Mouse (Mus musculus): ENCODE measurements around the gene Fam122c. TPM values are rescaled to one million over a fixed set of nuclear protein-coding genes. Genes with fewer than 3 reads are reported as not detected.

Gene Fam122c
- total and polyA plus RNA-seq, 2 experiments, result not detected

- H3K27me3 ChIP-seq (ENCODE audit: control insufficient read depth, insufficient read depth, low read length), result no peaks in the 10 kb centered on the region
- no peak for DNase-seq (ENCODE audit: extremely low read depth, low read depth, low spot score)
- no peak for TF ChIP-seq POLR2A (IDR thresholded peaks at IDR 0.05; ENCODE audit: extremely low read depth, insufficient read depth, low read length)
- TF ChIP-seq CTCF (IDR thresholded peaks at IDR 0.05; ENCODE audit: low read depth, low read length), result no peak
- H3K4me3 ChIP-seq (ENCODE audit: insufficient read depth, low read depth, low read length), result no peak overlapping the region
- H3K36me3 ChIP-seq (ENCODE audit: control insufficient read depth, insufficient read depth, low read length), result no peaks in the 10 kb centered on the region
- H3K4me1 ChIP-seq (ENCODE audit: control insufficient read depth, insufficient read depth, low read length), result no peaks in the 10 kb centered on the region
- no peak overlapping the region for H3K9ac ChIP-seq (ENCODE audit: low read depth, low read length)
- WGBS, result 72% methylated on average over 5 of the region's 5 CpGs
- no peak overlapping the region for H3K27ac ChIP-seq (replicated peaks; ENCODE audit: insufficient read depth, low read depth, low read length)
- no peaks in the 10 kb centered on the region for H3K79me2 ChIP-seq (ENCODE audit: control insufficient read depth, insufficient read depth, low read length)
These were observed 14.7 kb downstream of the Fam122c start for GRCm38 (mm10) chrX:53287924-53288323.

DNA sequence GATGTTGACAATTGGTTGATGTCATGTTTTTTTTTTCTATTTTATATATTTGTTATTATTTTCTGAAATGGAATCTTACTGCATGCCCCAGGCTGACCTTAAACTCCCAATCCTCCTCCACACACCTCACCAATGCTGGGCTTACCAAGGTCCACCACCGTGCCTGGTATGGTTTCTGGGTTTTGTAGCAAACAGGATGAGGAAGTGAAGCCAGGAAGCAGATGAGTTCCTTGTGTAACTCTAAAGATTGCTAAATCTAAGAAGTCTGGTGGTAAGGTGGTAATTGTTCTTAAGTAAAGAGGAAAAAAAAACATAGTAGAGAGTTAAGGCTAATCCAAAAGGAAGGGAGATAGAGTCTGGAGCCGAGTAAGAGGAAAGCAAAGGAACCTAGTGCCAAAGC lies 47.3 kb downstream of the Fam122c start:
- H3K27me3 ChIP-seq (ENCODE audit: control insufficient read depth, insufficient read depth, low read length), result no peaks in the 10 kb centered on the region
- H3K4me3 ChIP-seq (ENCODE audit: insufficient read depth, low read depth, low read length), result no peak overlapping the region
- H3K9ac ChIP-seq (ENCODE audit: low read depth, low read length), result no peak overlapping the region
- TF ChIP-seq CTCF (IDR thresholded peaks at IDR 0.05; ENCODE audit: low read depth, low read length) (no peak), POLR2A (IDR thresholded peaks at IDR 0.05; ENCODE audit: extremely low read depth, insufficient read depth, low read length) (no peak)
- no peaks in the 10 kb centered on the region for H3K79me2 ChIP-seq (ENCODE audit: control insufficient read depth, insufficient read depth, low read length)
- no peak for DNase-seq (ENCODE audit: extremely low read depth, low read depth, low spot score)
- H3K36me3 ChIP-seq (ENCODE audit: control insufficient read depth, insufficient read depth, low read length), result no peaks in the 10 kb centered on the region
- WGBS, result 56% methylated on average over 2 of the region's 2 CpGs
- no peaks in the 10 kb centered on the region for H3K4me1 ChIP-seq (ENCODE audit: control insufficient read depth, insufficient read depth, low read length)
- no peak overlapping the region for H3K27ac ChIP-seq (replicated peaks; ENCODE audit: insufficient read depth, low read depth, low read length)

- 76% methylated on average over 4 of the region's 4 CpGs for WGBS
These were observed 47.9 kb downstream of the Fam122c start for GRCm38 (mm10) chrX:53321111-53321510.

GRCm38 (mm10) chrX:53330396-53330795 lies 57.2 kb downstream of the Fam122c start:
- H3K79me2 ChIP-seq (ENCODE audit: control insufficient read depth, insufficient read depth, low read length), result no peaks in the 10 kb centered on the region
- TF ChIP-seq POLR2A (IDR thresholded peaks at IDR 0.05; ENCODE audit: extremely low read depth, insufficient read depth, low read length) (no peak), CTCF (IDR thresholded peaks at IDR 0.05; ENCODE audit: low read depth, low read length) (no peak)
- H3K4me1 ChIP-seq (ENCODE audit: control insufficient read depth, insufficient read depth, low read length), result no peaks in the 10 kb centered on the region
- H3K27ac ChIP-seq (replicated peaks; ENCODE audit: insufficient read depth, low read depth, low read length), result no peak overlapping the region
- H3K9ac ChIP-seq (ENCODE audit: low read depth, low read length), result no peak overlapping the region
- no peak for DNase-seq (ENCODE audit: extremely low read depth, low read depth, low spot score)
- H3K4me3 ChIP-seq (ENCODE audit: insufficient read depth, low read depth, low read length), result no peak overlapping the region
- 86% methylated on average over 4 of the region's 4 CpGs for WGBS
- H3K27me3 ChIP-seq (ENCODE audit: control insufficient read depth, insufficient read depth, low read length), result no peaks in the 10 kb centered on the region
- no peaks in the 10 kb centered on the region for H3K36me3 ChIP-seq (ENCODE audit: control insufficient read depth, insufficient read depth, low read length)

More at GRCm38 (mm10) chrX:53321111-53321510, 47.9 kb downstream of the Fam122c start:
- H3K27ac ChIP-seq (replicated peaks; ENCODE audit: insufficient read depth, low read depth, low read length), result no peak overlapping the region
- H3K79me2 ChIP-seq (ENCODE audit: control insufficient read depth, insufficient read depth, low read length), result no peaks in the 10 kb centered on the region
- no peak for DNase-seq (ENCODE audit: extremely low read depth, low read depth, low spot score)
- no peak overlapping the region for H3K9ac ChIP-seq (ENCODE audit: low read depth, low read length)
- no peaks in the 10 kb centered on the region for H3K36me3 ChIP-seq (ENCODE audit: control insufficient read depth, insufficient read depth, low read length)
- H3K4me1 ChIP-seq (ENCODE audit: control insufficient read depth, insufficient read depth, low read length), result no peaks in the 10 kb centered on the region
- no peak for TF ChIP-seq POLR2A (IDR thresholded peaks at IDR 0.05; ENCODE audit: extremely low read depth, insufficient read depth, low read length)
- no peak for TF ChIP-seq CTCF (IDR thresholded peaks at IDR 0.05; ENCODE audit: low read depth, low read length)
- H3K27me3 ChIP-seq (ENCODE audit: control insufficient read depth, insufficient read depth, low read length), result no peaks in the 10 kb centered on the region
- no peak overlapping the region for H3K4me3 ChIP-seq (ENCODE audit: insufficient read depth, low read depth, low read length)

DNA sequence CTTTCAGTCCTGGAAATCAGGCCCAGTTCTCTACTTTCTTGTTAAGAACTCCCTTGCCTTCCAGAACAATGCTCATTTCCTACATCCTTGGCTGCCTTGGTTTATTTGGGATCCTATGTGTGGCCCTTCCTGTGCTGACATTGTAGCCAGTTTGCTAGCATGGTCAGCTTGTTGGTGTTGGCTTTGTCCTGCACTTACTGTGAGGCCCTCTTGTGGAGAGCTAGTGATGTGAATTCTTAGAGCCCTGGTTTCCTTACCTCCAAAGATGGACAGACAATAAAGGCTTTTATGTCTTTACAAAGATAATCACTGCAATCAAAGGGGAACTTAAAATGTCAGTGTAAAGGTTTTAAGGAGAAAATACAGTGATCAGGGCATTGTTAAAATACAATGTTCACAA lies 64.1 kb downstream of the Fam122c start:
- Histone ChIP-seq H3K79me2 (ENCODE audit: control insufficient read depth, insufficient read depth, low read length) (no peaks in the 10 kb centered on the region), H3K27me3 (ENCODE audit: control insufficient read depth, insufficient read depth, low read length) (no peaks in the 10 kb centered on the region), H3K4me3 (ENCODE audit: insufficient read depth, low read depth, low read length) (no peak overlapping the region), H3K27ac (replicated peaks; ENCODE audit: insufficient read depth, low read depth, low read length) (no peak overlapping the region), H3K4me1 (ENCODE audit: control insufficient read depth, insufficient read depth, low read length) (no peaks in the 10 kb centered on the region), H3K9ac (ENCODE audit: low read depth, low read length) (no peak overlapping the region), H3K36me3 (ENCODE audit: control insufficient read depth, insufficient read depth, low read length) (no peaks in the 10 kb centered on the region)
- TF ChIP-seq CTCF (IDR thresholded peaks at IDR 0.05; ENCODE audit: low read depth, low read length) (no peak), POLR2A (IDR thresholded peaks at IDR 0.05; ENCODE audit: extremely low read depth, insufficient read depth, low read length) (no peak)
- no peak for DNase-seq (ENCODE audit: extremely low read depth, low read depth, low spot score)

GRCm38 (mm10) chrX:53341531-53341930 lies 68.3 kb downstream of the Fam122c start:
- Histone ChIP-seq H3K4me3 (ENCODE audit: insufficient read depth, low read depth, low read length) (no peak overlapping the region), H3K36me3 (ENCODE audit: control insufficient read depth, insufficient read depth, low read length) (peaks cover 2% of the 10 kb centered on the region; the same call in 1 of the 2 replicates), H3K4me1 (ENCODE audit: control insufficient read depth, insufficient read depth, low read length) (no peaks in the 10 kb centered on the region), H3K27me3 (ENCODE audit: control insufficient read depth, insufficient read depth, low read length) (no peaks in the 10 kb centered on the region), H3K79me2 (ENCODE audit: control insufficient read depth, insufficient read depth, low read length) (no peaks in the 10 kb centered on the region), H3K9ac (ENCODE audit: low read depth, low read length) (no peak overlapping the region), H3K27ac (replicated peaks; ENCODE audit: insufficient read depth, low read depth, low read length) (no peak overlapping the region)
- TF ChIP-seq CTCF (IDR thresholded peaks at IDR 0.05; ENCODE audit: low read depth, low read length) (peak; percentile 71), POLR2A (IDR thresholded peaks at IDR 0.05; ENCODE audit: extremely low read depth, insufficient read depth, low read length) (no peak)
- WGBS, result 60% methylated on average over 2 of the region's 2 CpGs
- DNase-seq (ENCODE audit: extremely low read depth, low read depth, low spot score), result peak; percentile 31
